Mouse (Mus musculus): ENCODE measurements around the gene Mphosph9. TPM values are rescaled to one million over a fixed set of nuclear protein-coding genes. Genes with fewer than 3 reads are reported as not detected.

Gene Mphosph9
- polyA plus RNA-seq, 1 experiment from 2014 or later = 21.2 TPM

DNA sequence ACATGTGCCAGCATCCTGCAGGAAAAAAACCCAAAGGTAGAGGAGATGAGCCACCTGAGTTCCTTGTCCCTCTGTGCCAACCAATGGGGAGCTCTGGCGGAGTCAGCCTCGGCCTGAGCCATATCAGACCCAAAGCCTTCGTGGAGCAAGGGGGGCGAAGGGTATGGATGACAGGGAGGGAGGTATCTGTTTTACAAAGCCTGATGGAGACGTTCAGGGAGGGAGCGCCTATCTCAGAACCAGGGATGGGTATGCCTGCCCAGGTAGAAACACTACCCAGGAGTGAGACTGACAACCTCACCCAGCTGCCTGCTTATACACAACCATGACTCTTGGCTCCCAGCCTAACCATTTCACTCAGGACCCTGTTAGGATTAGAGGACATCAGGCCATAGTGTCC is 111.4 kb downstream of the Mphosph9 start:
- no peak for DNase-seq (ENCODE audit: low spot score)

DNA sequence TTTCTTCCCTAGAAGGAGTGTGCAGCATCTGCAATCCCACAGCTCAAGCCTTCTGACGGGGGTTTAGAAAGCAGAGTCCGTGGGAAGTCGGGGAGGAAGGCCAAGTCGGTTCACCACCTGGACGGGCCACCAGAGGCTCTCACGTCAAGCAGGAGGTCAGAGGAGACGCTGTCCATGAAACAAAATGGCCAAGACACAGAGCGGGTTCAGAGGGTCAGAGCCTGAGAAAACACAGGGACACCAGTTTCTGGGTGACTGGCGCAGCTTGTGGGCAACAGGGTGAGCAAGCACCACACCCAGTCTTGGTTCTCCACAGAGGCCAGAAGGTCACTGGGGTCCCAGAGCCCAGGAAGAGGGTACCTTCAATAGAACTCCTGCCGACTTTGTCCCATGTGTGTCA is 112.1 kb downstream of the Mphosph9 start:
- no peak for DNase-seq (ENCODE audit: low spot score)

DNA sequence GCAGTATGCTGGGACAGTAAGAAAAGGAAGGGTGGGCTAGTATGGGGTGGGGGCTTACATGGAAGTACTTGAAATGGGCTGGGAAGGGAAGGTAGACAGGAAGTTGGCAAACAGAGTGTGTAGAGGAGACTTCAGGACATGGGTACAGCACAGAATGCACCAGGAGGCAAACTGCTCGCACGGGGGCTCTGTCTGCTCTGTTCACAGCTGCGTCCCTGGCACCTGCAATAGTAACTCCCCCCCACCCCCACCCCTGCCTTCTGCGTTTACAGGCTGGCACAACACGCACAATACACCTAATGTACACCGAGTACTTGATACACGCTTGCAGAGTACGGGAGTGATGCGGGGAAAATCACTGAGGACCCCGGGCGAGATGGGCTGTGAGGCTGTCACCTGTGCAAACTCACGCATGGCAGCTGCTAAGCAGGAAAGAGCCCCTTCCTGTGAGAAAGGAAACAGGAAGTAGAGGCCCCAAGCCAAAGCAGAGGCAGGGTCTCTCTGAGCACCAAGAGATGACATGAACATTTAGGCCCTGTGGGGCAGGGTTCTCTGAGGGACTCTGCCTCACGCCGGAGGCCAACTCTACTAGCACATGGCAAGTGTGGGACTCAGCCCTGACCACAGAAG is 113.1 kb downstream of the Mphosph9 start:
- DNase-seq (ENCODE audit: low spot score) = peak; percentile 90

DNA sequence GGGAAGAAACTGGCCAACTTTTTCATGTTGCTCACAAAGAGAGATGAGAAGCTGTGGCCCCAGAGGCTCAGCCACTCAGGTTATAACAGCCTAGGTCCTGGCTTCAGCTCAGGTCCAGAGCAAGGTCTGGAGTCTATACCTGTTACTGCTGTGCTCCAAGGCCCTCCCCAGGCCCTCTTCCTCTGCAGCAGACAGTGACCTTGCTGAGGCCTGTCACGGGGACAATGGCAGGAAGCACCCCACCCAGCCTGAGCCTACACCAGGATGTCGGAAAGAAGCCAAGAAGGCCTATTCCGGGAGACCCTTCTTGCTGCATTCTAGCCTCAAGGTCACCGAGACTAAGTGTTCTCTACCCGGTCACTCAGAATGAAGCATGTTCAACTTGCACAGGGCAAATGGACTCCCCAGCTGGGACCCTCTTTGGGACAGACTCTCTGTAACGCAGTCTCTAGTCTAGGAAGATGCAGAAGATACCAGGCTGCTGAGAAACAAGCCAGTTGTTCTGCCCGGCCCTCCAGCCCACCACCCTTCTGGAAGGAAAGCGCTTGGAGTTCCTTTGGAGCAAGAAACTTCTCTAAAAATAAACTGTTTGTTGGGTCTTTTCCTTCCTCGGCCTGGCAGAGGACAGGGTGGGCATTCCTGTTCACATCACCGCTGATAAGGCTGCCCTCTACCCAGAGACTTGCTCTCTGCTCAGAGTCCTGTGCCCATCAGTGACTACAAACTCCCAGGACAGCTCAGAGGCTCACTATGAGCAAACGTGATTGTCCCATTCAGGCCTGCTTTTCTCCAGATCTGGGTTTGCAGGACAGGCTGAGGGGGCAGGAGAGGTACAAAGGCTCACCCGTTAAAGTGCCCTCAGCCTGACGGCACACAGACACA is 113.9 kb downstream of the Mphosph9 start:
- DNase-seq (ENCODE audit: low spot score) = peak; percentile 70

DNA sequence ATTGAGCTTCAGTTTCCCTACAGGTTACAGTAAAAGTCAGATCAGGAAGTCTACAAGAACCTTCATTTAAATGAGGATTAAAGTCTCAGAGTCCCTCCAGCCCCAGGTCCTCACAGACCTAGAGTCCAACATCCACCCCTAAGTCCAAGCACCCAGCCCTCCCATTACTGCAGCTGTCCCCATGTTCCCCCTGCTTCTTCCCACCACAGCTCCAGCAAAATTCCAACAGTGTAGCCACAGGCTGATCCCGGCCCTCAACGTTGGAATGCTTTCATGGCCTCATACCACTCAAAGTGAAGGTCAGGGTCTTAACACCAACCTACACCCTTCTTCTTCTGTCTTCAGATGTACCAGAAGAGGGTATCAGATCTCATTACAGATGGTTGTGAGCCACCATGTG is 116.1 kb downstream of the Mphosph9 start:
- no peak for DNase-seq (ENCODE audit: low spot score)

DNA sequence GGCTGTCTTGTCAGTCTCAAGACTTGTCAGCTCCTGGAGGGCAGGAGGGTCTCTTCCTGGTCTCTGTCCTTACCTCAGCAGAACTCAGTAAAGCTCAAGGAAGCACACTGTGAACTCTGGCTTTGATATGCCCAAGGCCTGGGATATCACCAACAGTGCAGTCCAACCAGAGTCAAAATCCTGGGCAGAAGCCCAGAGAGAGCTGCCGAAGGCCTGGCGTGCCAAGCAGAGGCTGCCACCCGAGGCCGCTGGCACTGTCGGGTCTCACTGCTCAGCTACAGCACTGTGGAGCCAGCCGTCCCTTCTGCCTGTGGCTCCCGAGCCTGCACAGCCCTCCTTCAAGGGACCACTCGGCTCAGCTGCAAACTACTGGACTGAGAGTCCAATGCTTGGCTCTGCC is 116.5 kb downstream of the Mphosph9 start:
- no peak for DNase-seq (ENCODE audit: low spot score)

DNA sequence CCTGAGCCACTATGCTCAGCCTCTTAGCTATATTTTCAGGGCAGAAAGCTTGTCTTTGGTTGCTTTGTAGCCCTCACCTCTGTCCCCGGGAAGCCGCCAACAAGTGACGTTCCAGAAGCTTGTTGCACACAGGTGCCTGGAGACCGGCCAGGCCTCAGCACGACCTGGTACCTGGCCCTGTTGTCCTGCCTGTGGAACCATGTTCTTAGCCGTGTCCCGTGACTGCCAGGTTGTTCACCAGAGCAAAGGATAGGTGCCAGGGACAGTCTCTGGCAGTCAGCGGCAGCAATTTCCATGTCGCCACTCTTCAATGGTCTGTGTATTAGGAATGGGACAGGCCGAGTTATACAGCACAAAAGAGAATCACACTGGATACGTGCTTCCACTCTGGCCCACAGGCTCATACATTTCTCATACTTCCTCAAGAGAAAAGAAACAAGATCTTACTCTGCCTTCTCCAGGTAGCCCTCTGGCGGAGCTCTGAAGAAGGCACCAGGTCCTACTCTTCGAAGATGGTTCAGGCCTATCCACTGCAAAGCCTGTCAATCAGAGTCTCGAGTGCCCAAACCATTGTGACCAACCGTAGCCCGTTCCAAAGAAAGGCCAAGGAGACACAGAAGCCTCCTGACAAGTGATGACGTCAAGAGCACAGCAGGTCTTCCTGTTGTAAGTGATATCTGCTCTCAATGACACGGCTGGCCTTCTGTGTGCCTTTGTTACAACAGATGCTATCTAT is 117.3 kb downstream of the Mphosph9 start:
- no peak for DNase-seq (ENCODE audit: low spot score)

DNA sequence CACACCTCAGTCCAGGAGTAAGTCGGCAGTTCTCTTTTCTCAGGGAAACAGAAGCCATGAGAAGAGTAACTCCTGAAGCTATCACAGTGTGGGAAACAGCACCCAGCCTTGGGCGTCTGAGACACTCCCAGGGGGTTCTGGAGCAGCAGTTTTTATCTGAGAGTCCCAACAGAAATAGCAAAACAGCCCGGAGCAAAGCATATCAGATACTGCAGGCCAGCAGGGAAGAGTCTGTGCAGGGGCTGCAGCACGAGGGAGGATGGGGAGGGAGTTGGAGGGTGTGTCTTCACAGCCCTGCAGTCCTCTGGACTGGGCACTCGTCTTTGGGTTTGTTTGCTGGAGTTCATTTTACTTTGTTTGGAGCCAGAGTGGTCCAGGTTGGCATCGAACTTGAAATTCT is 117.9 kb downstream of the Mphosph9 start:
- DNase-seq (ENCODE audit: low spot score) = no peak

DNA sequence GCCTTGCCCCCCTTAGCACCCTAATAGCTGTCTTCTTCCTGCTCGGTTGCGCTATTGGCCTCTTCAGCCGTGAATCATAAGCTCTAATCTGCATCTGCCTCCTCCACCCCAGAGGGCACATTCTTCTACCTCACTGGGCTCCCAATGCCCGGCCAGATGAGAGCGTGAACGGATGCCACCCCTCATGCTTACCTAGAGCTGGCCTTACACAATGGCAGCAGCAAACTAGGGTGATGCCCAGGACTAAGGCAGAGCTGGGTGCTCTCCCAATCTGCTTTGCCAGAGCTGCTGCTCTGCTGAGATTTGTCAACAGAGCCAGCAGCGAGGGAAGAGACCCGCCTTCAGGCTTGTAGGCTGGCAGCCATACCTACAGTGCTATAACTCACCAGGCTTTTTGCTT is 119.7 kb downstream of the Mphosph9 start:
- no peak for DNase-seq (ENCODE audit: low spot score)

DNA sequence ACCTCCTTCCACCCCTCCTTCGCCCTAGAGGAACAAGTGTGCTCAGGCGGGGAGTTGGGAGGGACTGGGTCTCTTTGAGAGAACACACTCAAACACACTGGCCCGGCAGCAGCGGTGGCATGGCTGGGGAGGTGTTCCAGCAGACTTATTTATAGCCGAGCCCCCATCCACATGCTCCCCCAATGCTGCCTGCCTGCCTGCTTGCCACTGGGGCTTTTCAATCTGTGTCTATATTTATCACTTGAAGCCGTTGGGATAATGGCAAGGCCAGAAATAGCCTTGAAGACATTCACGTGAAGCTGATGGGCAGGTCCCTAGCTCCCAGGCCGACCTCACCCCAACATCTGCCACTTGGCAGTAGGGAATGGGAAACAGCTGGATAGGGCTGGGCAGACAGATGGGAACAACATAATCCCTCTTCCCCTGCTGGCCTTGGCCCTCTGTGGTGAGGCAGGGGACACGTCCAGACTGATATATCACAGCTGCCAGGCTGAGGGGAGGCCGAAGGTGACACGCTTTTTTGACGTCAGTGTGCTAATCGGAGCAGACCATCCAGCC is 121.2 kb downstream of the Mphosph9 start:
- no peak for DNase-seq (ENCODE audit: low spot score)

DNA sequence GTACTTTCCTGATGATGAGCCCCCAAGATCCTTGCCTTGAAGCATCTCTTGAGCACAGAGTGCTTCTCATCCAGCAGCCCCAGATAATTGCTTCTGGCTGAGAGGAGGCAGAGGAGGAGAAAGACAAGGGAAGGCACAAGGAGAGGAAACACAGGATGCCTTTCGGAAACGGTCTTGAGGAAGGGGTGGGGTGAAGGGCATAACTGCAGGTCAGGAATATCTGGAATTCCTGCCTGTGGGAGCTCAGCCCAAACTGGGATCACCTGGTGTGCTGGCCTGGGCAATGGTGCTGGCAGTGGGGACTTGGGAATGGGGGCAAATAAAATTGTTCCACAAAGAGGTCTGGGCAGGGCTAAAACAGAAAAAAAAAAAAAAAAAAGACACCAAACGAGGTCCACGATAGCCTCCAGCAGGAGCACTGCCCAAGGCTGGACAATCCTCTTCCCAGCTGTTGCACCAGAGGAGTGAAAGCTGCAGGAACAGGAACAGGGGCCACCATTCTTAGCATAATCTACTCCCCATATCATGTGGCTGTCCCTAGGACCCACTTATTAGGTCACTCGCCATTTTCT is 121.9 kb downstream of the Mphosph9 start:
- DNase-seq (ENCODE audit: low spot score) = no peak

DNA sequence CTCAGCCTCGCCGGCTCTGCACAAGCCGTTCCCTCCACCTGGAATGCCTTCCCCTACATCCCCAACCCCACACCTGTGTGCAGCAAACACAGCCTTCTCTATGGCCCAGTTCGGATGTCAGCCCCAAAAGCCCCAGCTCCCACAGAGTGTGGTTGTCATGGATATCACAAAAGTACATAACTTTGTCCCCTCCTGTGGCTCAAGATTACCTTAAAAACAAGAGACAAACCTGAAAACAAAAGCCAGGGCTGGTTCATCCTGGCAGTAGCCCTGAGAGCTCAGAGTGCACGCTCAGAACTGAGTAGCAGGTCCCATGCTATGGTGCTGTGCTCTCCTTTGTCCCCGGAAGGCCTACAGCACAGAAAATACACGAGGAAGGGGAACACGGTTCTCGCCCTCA is 122.6 kb downstream of the Mphosph9 start:
- DNase-seq (ENCODE audit: low spot score) = no peak

DNA sequence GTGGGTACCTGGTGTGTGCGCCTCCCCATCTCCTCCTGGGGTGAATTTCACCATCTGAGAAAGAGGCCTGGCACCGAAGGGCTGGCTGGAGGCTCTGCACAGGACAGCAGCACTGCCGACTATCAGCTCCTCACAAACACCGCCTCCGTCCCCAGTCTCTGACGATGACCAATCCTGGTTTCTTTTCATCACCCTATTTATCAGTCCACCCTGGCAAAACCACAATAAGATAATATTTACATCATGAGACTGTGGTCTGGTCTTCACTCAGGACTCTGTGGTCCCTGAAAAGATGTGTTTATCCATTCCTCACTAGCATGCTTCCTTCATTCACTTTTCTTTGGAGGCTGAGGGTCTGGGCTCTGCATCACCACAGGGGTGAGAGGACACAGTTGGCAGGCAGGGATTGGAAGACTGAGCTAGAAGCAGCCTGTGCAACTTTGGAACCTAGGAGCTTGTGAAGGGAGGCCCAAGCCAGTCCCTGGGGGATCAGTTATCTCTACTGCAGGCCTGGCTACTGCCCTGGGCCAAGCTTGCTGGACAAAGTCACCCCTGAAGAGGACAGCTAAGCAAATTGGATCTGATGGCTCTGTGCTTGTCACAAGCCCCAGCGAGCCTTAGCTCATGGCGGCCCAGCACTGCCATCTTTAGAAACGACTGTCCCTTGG is 123.5 kb downstream of the Mphosph9 start:
- no peak for DNase-seq (ENCODE audit: low spot score)

DNA sequence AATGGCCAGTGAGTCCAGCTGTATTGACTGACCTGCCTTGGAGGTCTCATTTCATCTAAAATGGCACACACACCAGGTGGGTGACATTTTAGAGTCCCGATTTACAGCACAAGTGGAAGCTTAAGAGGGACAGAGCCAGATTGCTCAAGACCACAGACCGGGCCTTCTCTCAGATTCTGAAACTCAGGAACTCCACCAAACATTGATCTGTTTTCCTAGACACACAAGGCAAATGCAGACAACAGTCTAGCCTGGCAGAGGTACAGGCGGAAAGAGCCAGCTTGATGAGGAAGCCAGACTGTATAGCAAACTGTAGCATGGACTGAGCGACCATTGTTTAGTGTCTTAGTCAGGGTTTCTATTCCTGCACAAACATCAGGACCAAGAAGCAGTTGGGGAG is 124.5 kb downstream of the Mphosph9 start:
- DNase-seq (ENCODE audit: low spot score) = no peak

DNA sequence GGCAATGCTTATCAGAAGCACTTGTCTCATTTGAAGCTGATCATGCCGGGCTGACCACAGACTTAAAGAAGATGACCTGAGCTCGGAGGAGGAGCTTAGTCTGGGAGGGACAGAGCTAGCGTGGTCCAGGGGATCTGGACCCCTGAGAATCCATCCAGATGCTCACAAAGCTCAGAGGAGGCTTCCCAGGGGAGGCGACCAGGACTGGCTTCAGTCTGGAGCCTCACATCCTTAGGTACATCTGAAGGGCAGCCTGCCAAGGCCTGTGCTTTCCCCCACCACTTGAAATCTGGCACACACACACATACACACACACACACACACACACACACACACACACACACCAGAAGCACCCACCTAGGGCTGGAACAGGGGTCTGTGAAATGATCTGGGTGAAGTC is 125.7 kb downstream of the Mphosph9 start:
- no peak for DNase-seq (ENCODE audit: low spot score)

DNA sequence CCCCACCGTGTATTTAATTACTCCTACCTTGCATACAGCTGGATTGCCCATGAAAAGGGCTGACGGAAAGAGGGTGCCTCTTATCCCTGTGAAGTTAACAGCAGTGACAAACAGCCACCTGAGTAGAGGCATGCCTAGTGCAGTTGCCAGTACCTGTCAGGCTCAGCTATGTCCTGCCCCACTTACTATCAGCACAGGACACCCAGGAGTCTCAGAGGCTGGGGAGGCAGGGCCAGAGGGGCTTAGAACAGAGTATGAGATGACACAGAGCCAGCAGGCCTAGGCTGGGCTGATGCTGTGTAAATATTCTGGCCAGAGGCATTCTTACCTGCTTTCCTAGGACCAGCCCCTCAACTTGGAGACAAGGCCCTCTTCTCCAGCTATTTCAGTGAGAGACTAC is 126.2 kb downstream of the Mphosph9 start:
- no peak for DNase-seq (ENCODE audit: low spot score)

Other genes starting within 250 kb of the Mphosph9 start
- 38.3 and 39.3 TPM in 2 replicates for gene Abcb9, start 232.2 kb downstream of the Mphosph9 start, polyA plus RNA-seq (2015; fragmentation: Nextera tagmentation; extraction: Ambion mirVana)
- gene Ogfod2, start 215.7 kb downstream of the Mphosph9 start, polyA plus RNA-seq (2015; fragmentation: Nextera tagmentation; extraction: Ambion mirVana) = 35.6 and 41.8 TPM in 2 replicates
- gene Arl6ip4, start 211.9 kb downstream of the Mphosph9 start, polyA plus RNA-seq (2015; fragmentation: Nextera tagmentation; extraction: Ambion mirVana) = 132 and 146 TPM in 2 replicates
- 22.6 and 33.9 TPM in 2 replicates for gene Pitpnm2, start 78.2 kb downstream of the Mphosph9 start, polyA plus RNA-seq (2015; fragmentation: Nextera tagmentation; extraction: Ambion mirVana)
- gene 2810006K23Rik, start 117 bp upstream of the Mphosph9 start, polyA plus RNA-seq (2015; fragmentation: Nextera tagmentation; extraction: Ambion mirVana) = 11.0 and 11.9 TPM in 2 replicates
- 86.3 and 118 TPM in 2 replicates for gene Cdk2ap1, start 35.1 kb upstream of the Mphosph9 start, polyA plus RNA-seq (2015; fragmentation: Nextera tagmentation; extraction: Ambion mirVana)
- gene Sbno1, start 98.0 kb upstream of the Mphosph9 start, polyA plus RNA-seq (2015; fragmentation: Nextera tagmentation; extraction: Ambion mirVana) = 76.5 and 90.9 TPM in 2 replicates
- 47.9 and 50.8 TPM in 2 replicates for gene Kmt5a, start 112.0 kb upstream of the Mphosph9 start, polyA plus RNA-seq (2015; fragmentation: Nextera tagmentation; extraction: Ambion mirVana)
- gene Rilpl2, start 150.4 kb upstream of the Mphosph9 start, polyA plus RNA-seq (2015; fragmentation: Nextera tagmentation; extraction: Ambion mirVana) = 39.5 and 40.2 TPM in 2 replicates
- gene Snrnp35, start 155.2 kb upstream of the Mphosph9 start, polyA plus RNA-seq (2015; fragmentation: Nextera tagmentation; extraction: Ambion mirVana) = 17.5 and 17.8 TPM in 2 replicates
- 4.6 and 4.8 TPM in 2 replicates for gene Rilpl1, start 203.4 kb upstream of the Mphosph9 start, polyA plus RNA-seq (2015; fragmentation: Nextera tagmentation; extraction: Ambion mirVana)
- gene Tmed2, start 212.7 kb upstream of the Mphosph9 start, polyA plus RNA-seq (2015; fragmentation: Nextera tagmentation; extraction: Ambion mirVana) = 489 and 490 TPM in 2 replicates
- 16.5 and 19.7 TPM in 2 replicates for gene Ddx55, start 224.9 kb upstream of the Mphosph9 start, polyA plus RNA-seq (2015; fragmentation: Nextera tagmentation; extraction: Ambion mirVana)

Data from thymus, postnatal 0 days (tissue).